Mouse (Mus musculus) limb, embryonic 11.5 days (tissue): Measurements from ENCODE around the gene Commd7. TPM values are rescaled to one million over a fixed set of nuclear protein-coding genes. Genes with fewer than 3 reads are reported as not detected.
A peak's percentile ranks its signal among the peaks of the same experiment; 100 is the strongest.

Experiments
- ATAC-seq: fragments of 200-750 bp; cut with Nextera tagmentation; 2 replicates; pipeline ENCODE4 v1.8.0; 2017; ENCODE audit warnings: low read depth; ENCODE audit not compliant: insufficient number of reproducible peaks, low FRiP score, low TSS enrichment
- DNase-seq: peaks from one replicate; pipeline ENCODE4 v3.0.0-alpha.2; 2015; ENCODE audit warnings: low spot score
- H3K27ac ChIP-seq: fragments of 300-500 bp; sonication (generic); replicated peaks from 2 replicates; pipeline ENCODE4 v1.5.1; 2014; ENCODE audit warnings: low read depth, mild to moderate bottlenecking, low read length
- H3K27me3 ChIP-seq: fragments of 300-500 bp; sonication (generic); 2 replicates; pipeline ENCODE4 v1.6.1; 2014; ENCODE audit warnings: mild to moderate bottlenecking, low read length, mixed read lengths; ENCODE audit not compliant: control insufficient read depth, insufficient read depth
- H3K36me3 ChIP-seq: fragments of 300-500 bp; sonication (generic); 2 replicates; pipeline ENCODE4 v1.6.1; 2014; ENCODE audit warnings: mild to moderate bottlenecking, low read length, moderate library complexity, mixed read lengths; ENCODE audit not compliant: control insufficient read depth, insufficient read depth
- H3K4me1 ChIP-seq: fragments of 300-500 bp; sonication (generic); 2 replicates; pipeline ENCODE4 v1.6.1; 2014; ENCODE audit warnings: low read length, mixed read lengths; ENCODE audit not compliant: control insufficient read depth, insufficient read depth
- H3K4me2 ChIP-seq: fragments of 300-500 bp; sonication (generic); 2 replicates; pipeline ENCODE4 v1.6.1; 2014; ENCODE audit warnings: low read depth, mild to moderate bottlenecking, moderate library complexity; ENCODE audit not compliant: severe bottlenecking
- H3K4me3 ChIP-seq: fragments of 300-500 bp; sonication (generic); 2 replicates; pipeline ENCODE4 v1.5.1; 2014; ENCODE audit warnings: low read depth, low read length
- H3K9ac ChIP-seq: fragments of 300-500 bp; sonication (generic); 2 replicates; pipeline ENCODE4 v1.6.1; 2014; ENCODE audit warnings: mild to moderate bottlenecking, low read length
- H3K9me3 ChIP-seq: fragments of 300-500 bp; sonication (generic); 2 replicates; pipeline ENCODE4 v1.6.1; 2016; ENCODE audit warnings: low read length; ENCODE audit not compliant: control insufficient read depth
- WGBS: fragments of 180-500 bp; shearing (Covaris S2); extraction: QIAGEN DNeasy Blood & Tissue Kit; methylation state at CpG from one replicate; pipeline ENCODE4 v1.1.7; 2014; 5-methylcytosine and 5-hydroxymethylcytosine counted together
- polyA plus RNA-seq: library from polyadenylated mRNA; unstranded; fragments of >200 nt; fragmentation: Nextera tagmentation; extraction: Ambion mirVana; gene quantifications from 2 replicates; pipeline ENCODE4 v1.2.1, GENCODE M21; 2014

Gene Commd7
- polyA plus RNA-seq, 1 experiment from 2014 or later, result 63.7 TPM

- Histone ChIP-seq H3K4me3 (no peak overlapping the region), H3K4me2 (no peak overlapping the region), H3K9ac (no peak overlapping the region), H3K4me1 (no peaks in the 10 kb centered on the region), H3K9me3 (no peaks in the 10 kb centered on the region), H3K27ac (no peak overlapping the region), H3K27me3 (no peaks in the 10 kb centered on the region), H3K36me3 (no peaks in the 10 kb centered on the region)
- DNase-seq, result no peak
- WGBS, result 41% methylated on average over 4 of the region's 4 CpGs
- no peak for ATAC-seq
Observed at GRCm38 (mm10) chr2:153603724-153604123, 28.9 kb downstream of the Commd7 start.

GRCm38 (mm10) chr2:153600667-153601648 lies 31.6 kb downstream of the Commd7 start:
- no peak overlapping the region for H3K4me2 ChIP-seq
- WGBS, result 72% methylated on average over 16 of the region's 16 CpGs
- no peak for DNase-seq
- no peak for ATAC-seq
- no peak overlapping the region for H3K9ac ChIP-seq
- H3K9me3 ChIP-seq, result no peaks in the 10 kb centered on the region
- no peaks in the 10 kb centered on the region for H3K27me3 ChIP-seq
- H3K27ac ChIP-seq, result no peak overlapping the region
- no peaks in the 10 kb centered on the region for H3K4me1 ChIP-seq
- H3K36me3 ChIP-seq, result no peaks in the 10 kb centered on the region
- H3K4me3 ChIP-seq, result no peak overlapping the region

GRCm38 (mm10) chr2:153600021-153600666 lies 32.4 kb downstream of the Commd7 start:
- Histone ChIP-seq H3K4me3 (no peak overlapping the region), H3K27ac (no peak overlapping the region), H3K9ac (no peak overlapping the region), H3K9me3 (no peaks in the 10 kb centered on the region), H3K4me1 (no peaks in the 10 kb centered on the region), H3K4me2 (no peak overlapping the region), H3K27me3 (no peaks in the 10 kb centered on the region), H3K36me3 (no peaks in the 10 kb centered on the region)
- DNase-seq, result peak; percentile 44
- WGBS, result 63% methylated on average over 6 of the region's 6 CpGs
- no peak for ATAC-seq

GRCm38 (mm10) chr2:153597626-153598025 lies 35.0 kb downstream of the Commd7 start:
- no peak for DNase-seq
- Histone ChIP-seq H3K4me2 (no peak overlapping the region), H3K9me3 (no peaks in the 10 kb centered on the region), H3K4me1 (no peaks in the 10 kb centered on the region), H3K27ac (no peak overlapping the region), H3K36me3 (no peaks in the 10 kb centered on the region), H3K9ac (no peak overlapping the region), H3K27me3 (no peaks in the 10 kb centered on the region), H3K4me3 (no peak overlapping the region)
- WGBS, result 82% methylated on average over 4 of the region's 4 CpGs
- ATAC-seq, result no peak

- Histone ChIP-seq H3K4me1 (no peaks in the 10 kb centered on the region), H3K9ac (no peak overlapping the region), H3K36me3 (no peaks in the 10 kb centered on the region), H3K27ac (no peak overlapping the region), H3K27me3 (no peaks in the 10 kb centered on the region), H3K4me2 (no peak overlapping the region), H3K4me3 (no peak overlapping the region), H3K9me3 (no peaks in the 10 kb centered on the region)
- 77% methylated on average over 3 of the region's 3 CpGs for WGBS
- DNase-seq, result no peak
- ATAC-seq, result no peak
Observed at GRCm38 (mm10) chr2:153597014-153597413, 35.6 kb downstream of the Commd7 start.

- 64% methylated on average over 4 of the region's 4 CpGs for WGBS
- Histone ChIP-seq H3K4me1 (no peaks in the 10 kb centered on the region), H3K4me3 (no peak overlapping the region), H3K36me3 (no peaks in the 10 kb centered on the region), H3K27me3 (no peaks in the 10 kb centered on the region), H3K9me3 (no peaks in the 10 kb centered on the region), H3K4me2 (no peak overlapping the region), H3K9ac (no peak overlapping the region), H3K27ac (no peak overlapping the region)
- DNase-seq (no peak), ATAC-seq (no peak)
Observed at GRCm38 (mm10) chr2:153594998-153595397, 37.6 kb downstream of the Commd7 start.

- H3K27me3 ChIP-seq, result no peaks in the 10 kb centered on the region
- DNase-seq (no peak), ATAC-seq (no peak)
- H3K9me3 ChIP-seq, result no peaks in the 10 kb centered on the region
- H3K4me3 ChIP-seq, result no peak overlapping the region
- no peaks in the 10 kb centered on the region for H3K4me1 ChIP-seq
- H3K9ac ChIP-seq, result no peak overlapping the region
- H3K27ac ChIP-seq, result no peak overlapping the region
- H3K36me3 ChIP-seq, result no peaks in the 10 kb centered on the region
- no peak overlapping the region for H3K4me2 ChIP-seq
- 52% methylated on average over 9 of the region's 9 CpGs for WGBS
Observed at GRCm38 (mm10) chr2:153593186-153593585, 39.4 kb downstream of the Commd7 start.

- Histone ChIP-seq H3K4me2 (no peak overlapping the region), H3K9me3 (no peaks in the 10 kb centered on the region), H3K27ac (no peak overlapping the region), H3K9ac (no peak overlapping the region), H3K27me3 (no peaks in the 10 kb centered on the region), H3K4me1 (no peaks in the 10 kb centered on the region), H3K36me3 (no peaks in the 10 kb centered on the region), H3K4me3 (no peak overlapping the region)
- DNase-seq (no peak), ATAC-seq (no peak)
- 82% methylated on average over 8 of the region's 8 CpGs for WGBS
Observed at GRCm38 (mm10) chr2:153592056-153593014, 40.2 kb downstream of the Commd7 start.
